Mouse (Mus musculus) activated CD4-positive, CD25-positive, alpha-beta regulatory T cell, adult 4 months (primary cell): Measurements from ENCODE around the gene Fam198a. TPM values are rescaled to one million over a fixed set of nuclear protein-coding genes. Genes with fewer than 3 reads are reported as not detected.

Experiments used
- ATAC-seq: one replicate; pipeline ENCODE4 v1.8.0; 2017
- polyA plus RNA-seq, 2 experiments: library from polyadenylated mRNA; unstranded; fragments of 100-300 nt; shearing (Covaris generic); gene quantifications; one replicate each; pipeline ENCODE4 v1.2.1; 2017

Gene Fam198a
- polyA plus RNA-seq, 2 experiments from 2014 or later, result not detected

DNA sequence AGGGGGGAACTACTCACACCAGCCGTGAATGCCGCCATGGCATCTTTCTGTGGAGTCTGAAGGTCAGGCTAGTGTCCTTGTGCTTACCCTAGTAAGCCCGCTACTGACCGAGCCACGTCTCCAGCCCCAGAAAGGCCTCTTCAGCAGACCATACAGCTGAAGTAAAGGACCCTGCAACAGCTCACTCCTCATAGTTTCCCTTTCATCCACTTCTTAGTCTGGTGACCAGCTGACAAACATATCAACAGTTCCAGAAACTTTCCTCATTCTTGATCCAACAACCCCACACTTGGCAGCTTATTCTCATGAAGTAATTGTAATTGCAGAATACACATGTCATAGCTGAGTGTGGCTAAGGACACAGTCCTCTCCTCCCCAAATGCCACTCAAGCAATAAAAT is 73.1 kb downstream of the Fam198a start:
- no peak for ATAC-seq

DNA sequence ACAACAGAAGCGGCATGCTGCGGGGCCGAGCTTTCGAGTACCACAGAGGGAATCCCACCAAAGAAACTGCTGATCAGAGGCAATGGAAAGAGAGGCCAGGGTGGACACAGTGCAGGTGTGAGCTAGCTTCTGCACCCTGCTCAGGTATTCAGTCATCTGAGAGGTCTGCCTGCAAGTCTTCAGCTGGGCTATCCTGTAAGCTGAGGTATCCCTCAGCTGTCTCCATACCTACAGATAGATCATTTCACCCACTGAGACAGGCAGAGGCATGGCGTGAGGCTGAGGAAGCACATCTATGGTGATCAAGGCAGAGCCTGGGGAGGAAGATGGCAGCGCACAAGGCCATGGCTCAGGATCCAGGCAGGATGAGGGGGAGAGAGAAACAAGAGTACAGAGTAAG is 73.6 kb downstream of the Fam198a start:
- no peak for ATAC-seq

DNA sequence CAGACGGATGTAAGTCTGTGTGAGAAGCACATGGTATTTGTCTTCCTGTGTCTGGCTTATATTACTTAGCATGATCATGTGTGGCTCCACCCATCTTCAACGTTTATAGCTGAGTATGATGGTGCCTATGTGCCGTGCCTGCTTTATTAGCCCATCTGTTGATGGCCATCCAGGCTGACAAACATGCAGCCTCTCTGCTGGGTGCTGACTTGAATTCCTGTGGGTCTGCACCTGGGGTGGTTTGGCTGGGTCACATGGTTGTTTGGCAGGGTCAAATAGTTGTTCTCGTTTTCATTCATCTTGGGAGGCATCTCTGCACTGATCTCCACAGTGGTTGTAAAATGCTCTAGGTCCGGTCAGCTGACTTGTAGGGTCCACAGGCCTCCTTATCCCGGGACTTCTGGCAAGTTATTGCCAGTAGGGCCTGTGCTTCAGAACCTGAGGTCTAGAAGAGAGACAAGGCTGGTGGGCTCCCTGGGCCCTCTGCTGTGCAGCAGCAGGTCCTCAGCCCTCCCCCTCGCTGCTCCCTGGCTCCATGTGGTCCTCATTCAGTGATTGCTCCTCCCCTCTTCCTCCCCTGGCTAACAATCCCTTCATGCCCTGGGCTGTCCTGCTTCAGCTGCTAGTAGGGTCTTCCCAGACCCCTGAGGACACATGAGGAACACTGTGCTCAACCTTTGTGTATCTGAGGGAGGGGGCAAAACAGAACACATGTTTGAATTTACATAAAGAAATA is 75.2 kb downstream of the Fam198a start:
- no peak for ATAC-seq

DNA sequence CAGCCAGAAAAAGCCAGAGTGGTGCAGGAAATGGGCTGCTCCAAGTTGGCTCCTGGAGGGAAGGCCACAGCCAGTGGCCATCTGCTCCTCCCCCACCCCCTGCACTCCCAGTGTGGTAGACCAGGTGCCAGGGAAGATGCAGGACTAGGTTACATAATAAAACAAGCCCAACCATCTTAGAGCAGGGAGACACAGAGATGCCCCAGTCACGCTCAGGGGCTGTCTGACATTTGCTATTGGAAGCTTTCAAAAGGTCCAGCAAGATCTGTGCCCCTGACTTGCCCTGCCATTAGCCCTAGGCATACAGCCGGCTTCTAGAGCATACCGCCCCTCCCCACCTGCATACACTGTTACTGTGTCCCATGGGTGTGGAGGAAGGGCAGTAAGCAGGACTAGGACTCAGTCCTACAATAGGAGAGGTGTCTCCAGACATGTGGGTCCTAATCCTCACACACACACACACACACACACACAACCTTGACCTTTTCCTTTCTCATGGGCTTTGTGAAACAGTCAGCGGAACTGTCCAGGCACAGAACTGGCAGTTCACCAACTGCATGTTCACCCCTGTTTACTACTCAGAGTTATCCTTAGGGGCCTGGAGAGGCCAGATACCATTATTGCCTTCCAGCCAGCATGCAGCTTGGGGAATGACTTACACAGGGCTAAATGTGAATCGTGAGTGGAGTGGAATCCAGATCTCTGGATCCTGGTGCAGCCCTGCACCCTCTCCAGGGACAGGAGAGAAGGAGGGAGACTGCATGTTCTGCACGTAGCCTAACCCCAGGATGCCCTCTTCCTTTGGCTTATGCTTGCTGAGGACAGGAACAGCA is 76.5 kb downstream of the Fam198a start:
- ATAC-seq, result no peak

DNA sequence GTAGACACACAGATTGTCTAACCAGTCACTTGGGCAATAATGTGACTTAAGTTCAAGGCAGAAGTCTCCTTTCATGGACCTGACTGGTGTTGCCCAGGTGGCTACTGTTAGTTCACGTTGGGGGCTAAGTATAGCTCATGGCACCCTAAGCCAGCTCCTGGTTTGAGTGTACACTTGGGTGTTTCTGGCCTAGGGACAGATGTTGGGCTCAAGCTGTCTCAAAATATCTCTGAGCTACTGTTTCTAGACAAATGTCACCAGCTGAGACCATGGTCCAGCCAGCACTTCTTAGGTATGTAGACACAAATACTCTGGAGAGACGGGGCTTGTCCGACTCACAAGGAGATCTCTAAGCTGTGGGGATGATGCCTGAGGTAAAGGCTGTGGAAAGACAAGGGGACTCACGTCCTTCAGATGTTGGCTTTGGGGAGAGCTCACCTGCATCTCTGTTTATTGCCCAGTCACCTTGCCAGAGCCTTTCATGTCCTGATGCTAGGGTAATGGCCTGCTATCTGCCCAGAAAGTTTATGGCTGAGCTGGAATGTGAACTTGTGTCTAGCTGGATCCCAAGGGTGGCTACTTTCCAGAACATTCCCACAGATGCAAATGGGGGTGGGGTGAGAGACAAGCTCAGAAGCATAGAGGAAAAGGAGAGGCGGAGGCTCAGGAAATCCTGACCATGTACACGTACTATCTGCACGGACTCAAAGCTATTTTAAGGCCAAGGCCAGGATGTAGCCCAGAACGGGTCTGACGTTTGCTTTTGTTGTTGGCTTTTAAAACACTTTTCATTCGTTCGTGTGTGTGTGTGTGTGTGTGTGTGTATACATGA is 77.3 kb downstream of the Fam198a start:
- ATAC-seq, result no peak

DNA sequence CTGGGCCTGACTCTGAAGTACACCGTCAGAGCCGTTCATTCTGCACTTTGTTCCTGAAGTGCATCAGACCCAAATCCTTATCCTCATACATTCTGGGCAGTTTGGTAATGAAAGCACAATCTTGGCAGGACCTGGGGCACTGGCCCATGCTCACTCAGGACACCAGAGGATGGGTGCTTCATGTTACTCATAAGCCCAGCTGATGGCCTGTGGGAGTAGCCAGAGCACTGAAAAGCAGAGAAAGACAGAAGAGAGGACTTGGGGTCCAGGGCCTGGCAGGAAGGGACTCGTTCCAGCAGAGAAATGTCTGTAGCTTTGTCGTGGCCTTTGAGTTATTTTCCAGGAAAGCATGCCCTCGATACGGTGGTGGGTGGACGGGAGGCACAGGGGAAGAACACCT is 79.0 kb downstream of the Fam198a start:
- ATAC-seq, result no peak

Other genes with a start within 250 kb of the Fam198a start
- 10 to 100 TPM; 13.3 to 17.7 TPM for gene Sec22c, start 245.5 kb upstream of the Fam198a start, polyA plus RNA-seq
- gene Ss18l2, start 240.7 kb upstream of the Fam198a start, polyA plus RNA-seq, result 10 to 100 TPM; 59.3 to 65.0 TPM
- gene Nktr, start 231.8 kb upstream of the Fam198a start, polyA plus RNA-seq, result 100 to 1,000 TPM in 1 of 2 experiments, 10 to 100 TPM in 1; 90.3 to 104 TPM
- gene Zfp651, start 191.7 kb upstream of the Fam198a start, polyA plus RNA-seq, result not detected
- gene Klhl40, start 173.4 kb upstream of the Fam198a start, polyA plus RNA-seq, result not detected
- gene Hhatl, start 158.5 kb upstream of the Fam198a start, polyA plus RNA-seq, result not detected
- gene Ccdc13, start 111.5 kb upstream of the Fam198a start, polyA plus RNA-seq, result not detected
- gene Higd1a, start 92.6 kb upstream of the Fam198a start, polyA plus RNA-seq, result 100 to 1,000 TPM; 125 to 151 TPM
- gene Ackr2, start 52.6 kb upstream of the Fam198a start, polyA plus RNA-seq, result not detected
- not detected for gene Cyp8b1, start 34.7 kb upstream of the Fam198a start, polyA plus RNA-seq
- gene Pomgnt2, start 46.1 kb downstream of the Fam198a start, polyA plus RNA-seq, result not detected
- 10 to 100 TPM; 23.1 to 25.9 TPM for gene Snrk, start 166.3 kb downstream of the Fam198a start, polyA plus RNA-seq